Mouse (Mus musculus): ENCODE measurements at regions not wholly inside any gene's neighbourhood (a gene's known extent, or its start where the extent isn't known, plus 50 kb on each side); places are given as distances from the start of the nearest gene placed in this dataset.
A peak's percentile ranks its signal among the peaks of the same experiment; 100 is the strongest.

DNA sequence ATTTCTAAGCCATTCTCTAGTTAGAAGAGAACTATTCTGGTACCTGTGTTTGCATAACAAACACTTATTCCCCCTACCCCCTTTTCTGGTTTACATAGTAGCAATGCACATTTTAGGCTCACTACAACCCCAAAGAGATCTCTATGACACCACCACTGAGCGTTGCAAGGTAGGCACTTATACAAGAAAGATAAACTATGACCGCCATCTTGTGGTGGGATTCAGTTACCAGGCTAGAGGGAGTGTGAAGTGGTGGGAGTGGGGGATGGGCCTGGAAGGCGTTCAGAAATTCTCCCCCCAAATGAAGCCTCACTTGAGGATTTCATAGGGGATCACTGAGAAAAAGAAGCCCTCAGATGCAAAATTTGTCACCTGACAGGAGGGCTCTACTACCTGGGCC, 64.4 kb upstream of the Fst start:
- DNase-seq, result peak; percentile 15 to 26

DNA sequence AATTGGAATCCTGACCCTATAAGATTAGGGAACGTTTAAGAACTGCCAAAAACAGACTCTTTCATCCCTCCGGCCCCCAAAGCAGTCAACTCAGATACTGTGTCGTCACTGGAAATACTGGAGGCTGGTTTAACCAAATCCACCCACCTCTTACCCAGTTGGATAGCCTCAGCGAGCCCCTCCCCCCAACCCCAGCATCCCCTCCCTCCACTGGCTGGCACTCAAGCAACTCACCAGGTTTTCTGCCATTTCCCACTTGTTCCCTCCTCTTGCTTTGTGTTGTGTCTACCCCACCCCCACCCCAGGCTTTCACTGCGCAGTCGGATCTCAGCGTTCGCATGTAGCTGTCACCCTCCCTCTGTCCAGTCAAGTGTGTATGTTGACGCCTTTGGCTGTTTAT, 68.1 kb upstream of the Fst start:
- no peak for DNase-seq

DNA sequence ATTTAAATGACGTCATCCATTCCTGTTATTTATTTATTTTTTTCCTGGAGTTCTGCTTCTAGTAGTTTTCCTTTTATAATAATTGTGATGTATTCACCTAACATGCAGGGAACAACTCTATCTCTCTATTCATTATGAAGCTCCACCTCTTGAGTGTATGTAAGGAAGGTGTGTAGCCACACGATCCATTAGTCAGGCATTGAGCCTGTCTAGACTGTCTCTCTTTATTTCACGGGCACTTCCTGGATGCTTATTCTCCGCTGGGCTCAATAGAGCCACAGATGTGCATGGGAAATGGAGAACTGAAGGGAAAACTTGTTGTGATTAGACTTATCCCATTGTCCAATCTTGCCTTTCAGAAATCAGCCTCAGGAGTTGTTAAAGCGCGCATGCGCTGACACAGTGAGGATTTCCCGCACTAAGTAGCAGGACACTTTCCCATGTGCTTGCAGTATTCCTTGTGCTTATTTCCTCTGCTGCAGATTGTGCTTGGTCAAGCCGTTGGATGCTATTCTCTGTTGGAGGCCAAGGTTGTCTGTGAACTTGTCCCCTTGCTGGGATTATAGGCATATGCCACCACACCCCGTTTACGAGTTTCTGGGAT, 71.5 kb upstream of the Fst start:
- no peak for DNase-seq

DNA sequence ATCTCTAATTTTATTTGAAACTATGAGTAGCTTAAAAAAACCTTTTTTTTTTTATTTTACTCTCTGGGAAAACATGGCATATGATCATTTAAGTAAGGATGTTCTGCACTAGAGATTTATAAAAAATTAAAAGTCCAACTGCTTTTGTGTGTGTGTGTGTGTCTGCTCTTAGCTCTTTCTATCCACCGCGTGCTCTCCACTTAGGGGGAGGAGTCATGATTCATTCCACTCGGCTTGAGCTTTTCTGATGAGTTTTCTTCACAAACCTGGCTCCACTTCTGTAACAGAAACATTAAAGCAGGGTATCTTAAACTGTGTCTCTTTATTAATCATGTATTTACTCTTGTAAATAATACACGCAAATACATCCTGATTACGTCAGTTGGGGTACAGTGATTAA, 73.0 kb upstream of the Fst start:
- no peak for DNase-seq

DNA sequence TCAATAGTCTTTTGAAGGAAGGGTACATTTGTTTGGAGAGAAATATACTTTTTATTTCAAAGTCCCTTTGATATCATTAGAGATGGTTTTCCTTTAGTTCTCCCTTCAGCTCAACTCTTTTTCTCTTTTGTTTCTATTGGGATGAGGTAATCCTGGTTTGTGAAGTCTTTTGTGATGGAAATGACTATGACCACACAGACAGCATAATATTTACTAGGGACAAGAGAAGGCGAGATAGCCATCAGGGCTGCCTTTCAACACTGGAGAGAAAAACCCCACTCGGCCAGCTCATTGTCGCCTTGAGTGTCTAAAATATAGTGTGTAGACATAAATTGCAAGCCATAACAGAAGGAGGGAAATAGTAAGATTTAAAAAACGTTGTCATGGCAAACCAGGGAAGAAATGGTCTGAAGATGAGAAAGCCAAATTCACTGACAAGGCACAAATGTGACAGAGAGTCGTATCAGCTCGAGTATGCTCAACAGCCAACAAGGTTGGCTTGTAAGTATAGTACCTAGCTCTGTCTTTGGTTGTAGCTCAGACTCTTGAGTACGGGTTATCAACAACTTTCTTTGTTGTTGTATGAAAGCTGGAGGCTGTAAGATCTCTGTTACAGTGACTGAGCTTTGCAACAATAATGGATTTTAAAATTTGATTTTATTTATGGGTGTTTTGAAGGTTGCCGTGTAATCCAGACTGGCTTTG, 73.8 kb upstream of the Fst start:
- no peak for DNase-seq

DNA sequence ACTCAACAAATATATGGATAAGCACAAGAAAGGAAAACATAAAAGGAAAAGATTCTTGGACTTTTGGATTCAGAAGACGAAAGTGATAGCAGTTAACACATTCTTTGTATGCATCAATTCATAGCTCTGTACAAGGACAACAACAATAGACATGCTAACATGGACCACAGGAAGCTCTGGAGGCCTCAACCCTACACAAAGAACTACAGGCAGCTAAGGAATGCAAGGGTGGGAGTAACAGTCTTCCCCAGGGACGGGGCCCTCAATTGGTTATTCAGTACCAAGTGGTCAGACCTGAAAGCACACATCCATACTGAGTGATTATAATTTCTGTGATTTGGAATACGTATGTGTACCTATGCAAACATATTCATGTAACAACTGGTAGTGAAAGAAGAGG, 75.8 kb upstream of the Fst start:
- no peak for DNase-seq

DNA sequence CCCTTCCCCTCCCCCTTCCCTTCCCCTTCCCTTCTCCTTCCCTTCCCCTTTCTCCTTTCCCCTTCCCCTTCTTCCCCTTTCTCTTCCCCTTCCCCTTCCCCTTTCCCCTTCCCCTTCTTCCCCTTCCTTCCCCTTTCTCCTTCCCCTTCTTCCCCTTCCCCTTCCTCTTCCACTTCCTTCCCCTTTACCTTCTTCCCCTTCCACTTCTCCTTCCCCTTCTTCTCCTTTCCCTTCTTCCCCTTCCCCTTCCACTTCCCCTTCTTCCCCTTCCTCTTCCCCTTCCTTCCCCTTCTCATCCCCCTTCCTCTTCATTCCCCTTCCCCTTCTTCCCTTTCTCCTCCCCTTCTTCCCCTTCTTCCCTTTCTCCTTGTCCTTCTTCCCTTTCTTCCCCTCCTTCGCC, 77.0 kb upstream of the Fst start:
- no peak for DNase-seq

DNA sequence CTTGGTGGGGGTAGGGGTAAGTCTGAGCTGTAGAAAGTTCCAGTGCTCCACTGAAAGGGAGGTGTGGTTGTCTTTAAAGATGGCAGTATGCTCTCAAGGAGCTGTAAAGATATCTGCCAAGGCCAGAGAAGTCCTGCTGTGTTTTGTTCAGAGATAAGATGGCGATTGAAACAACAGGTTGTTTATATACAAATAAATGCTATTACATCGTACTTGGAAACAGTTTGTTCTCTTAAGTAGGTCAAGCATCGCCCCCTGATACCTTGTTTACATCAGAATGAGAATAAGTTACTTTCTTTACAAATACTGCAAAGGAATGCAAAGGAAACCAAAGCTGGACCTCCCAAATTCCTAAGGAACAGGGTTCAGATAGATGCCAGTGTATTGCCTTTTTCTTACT, 113.0 kb upstream of the Fst start:
- no peak for DNase-seq

DNA sequence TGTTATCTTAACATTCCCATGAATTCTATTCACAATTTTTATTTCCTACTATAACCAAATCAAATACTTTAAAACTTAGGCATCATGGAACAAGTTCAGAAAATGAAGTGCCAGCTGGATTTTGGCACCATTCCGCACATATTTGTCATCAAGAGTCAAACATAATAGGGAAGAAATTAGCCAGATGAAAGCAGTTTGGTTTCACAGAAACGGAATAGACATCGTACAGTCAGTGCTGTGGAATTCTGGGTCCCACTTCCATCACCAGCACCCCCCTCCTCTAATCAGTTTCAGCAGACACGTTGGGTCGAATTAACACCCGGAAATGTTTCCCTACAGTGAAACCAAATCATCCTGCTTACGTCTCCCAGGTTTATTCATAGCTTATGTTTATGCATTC, 125.8 kb upstream of the Fst start:
- no peak for DNase-seq

DNA sequence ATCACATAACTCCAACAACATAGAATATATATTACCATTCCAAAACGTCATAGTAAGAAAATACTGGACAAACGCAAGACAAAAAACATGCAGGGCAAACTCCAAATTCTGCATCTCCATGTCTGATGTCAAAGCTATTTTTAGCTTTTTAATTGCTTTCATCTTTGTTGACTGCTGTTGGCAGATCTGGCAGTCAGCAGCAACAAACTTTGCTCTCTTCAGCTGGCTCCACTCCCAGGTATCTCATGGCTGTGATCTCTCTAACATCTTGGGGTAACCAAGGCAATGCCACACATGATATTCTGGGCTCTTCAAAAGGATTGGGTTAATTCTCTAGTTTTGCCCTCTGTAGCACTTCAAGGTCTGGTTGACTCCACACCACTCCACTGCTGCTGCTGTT, 128.9 kb upstream of the Fst start:
- DNase-seq, result no peak

DNA sequence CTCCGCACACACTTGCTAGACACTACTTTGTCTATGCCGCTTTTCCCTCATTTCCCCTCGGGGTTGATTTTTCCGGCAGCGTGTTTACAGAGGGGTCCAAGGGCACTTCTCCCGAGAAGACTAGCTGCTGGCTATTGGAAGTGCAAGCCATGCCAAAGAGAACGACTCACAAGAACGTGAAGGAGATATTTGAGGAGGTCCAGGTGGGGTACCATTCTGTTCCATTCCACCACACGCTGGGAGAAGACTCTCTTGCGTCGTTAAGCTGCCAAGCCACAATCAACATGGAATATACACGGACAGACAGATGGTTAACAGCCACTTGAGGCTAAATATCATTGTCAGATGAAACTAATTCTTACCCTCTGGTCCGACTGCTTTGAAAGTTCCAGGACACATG, 144.6 kb upstream of the Fst start:
- DNase-seq, result no peak

DNA sequence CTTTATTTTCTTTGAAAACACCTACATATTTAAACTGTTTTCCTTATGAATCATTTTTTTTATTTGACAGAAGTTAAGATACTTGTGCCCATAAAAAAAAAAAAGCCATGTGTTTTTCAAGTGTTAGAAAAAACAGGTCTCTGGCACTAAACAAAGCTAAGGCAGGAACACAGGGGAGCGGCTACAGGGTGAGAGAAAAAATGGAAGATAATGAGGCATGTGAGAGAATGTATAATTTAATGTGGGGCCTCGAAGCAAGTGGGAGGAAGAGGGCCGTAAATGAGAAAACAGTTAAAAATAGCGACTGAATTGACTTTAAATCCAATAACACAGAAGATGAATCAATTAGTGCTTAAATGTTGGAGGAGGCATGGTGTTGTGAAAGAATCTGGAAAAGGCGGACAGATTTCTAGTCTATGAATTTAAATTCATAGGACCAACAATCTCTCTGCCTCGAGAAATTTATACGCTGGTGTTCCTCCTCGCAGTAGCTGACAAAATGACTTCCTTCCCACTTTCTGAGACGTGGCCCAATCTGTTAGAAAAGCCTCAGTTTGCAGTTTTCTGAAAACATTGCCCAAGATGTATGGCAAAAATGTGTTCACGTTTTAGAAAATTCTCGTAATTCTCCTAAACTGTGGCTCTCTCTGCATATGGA, 145.4 kb upstream of the Fst start:
- DNase-seq, result no peak

DNA sequence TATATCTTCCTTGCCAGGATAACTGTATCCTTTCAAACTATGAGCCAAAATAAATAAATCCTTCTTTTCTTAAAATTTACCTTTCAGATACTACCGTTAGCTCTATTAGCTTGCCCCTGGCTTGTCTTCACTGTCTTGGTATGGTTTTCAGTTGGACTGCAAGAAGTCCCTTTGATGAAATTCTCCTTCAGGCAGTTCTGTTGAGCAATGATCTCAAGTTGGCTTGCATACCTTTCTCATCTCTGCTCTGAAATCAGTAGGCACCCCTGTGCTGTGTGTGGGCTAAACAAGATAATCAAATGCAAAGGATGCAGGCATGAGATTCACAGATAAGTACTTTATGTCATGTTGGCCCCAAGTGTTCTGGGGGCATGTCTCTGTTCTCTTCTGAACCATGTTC, 155.2 kb upstream of the Fst start:
- no peak for DNase-seq

DNA sequence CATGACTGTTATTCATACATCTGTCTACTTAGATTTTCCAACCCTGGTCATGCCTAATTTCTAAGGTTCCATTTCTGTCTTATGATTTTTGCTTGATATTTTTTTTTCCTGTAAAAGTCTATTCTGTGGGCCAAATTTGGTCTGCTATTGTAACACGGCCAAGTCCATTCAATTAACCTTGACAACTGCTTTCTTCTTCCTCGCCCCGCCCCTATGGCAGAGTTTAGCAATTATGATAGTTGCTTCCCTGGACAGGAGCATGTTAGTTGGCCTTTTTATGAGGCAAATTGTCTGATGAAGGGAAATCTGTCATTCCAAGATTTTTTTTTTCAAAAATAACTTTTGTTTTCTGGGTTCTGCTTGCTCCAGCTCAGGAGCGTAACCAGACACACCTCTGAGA, 160.7 kb upstream of the Fst start:
- no peak for DNase-seq

DNA sequence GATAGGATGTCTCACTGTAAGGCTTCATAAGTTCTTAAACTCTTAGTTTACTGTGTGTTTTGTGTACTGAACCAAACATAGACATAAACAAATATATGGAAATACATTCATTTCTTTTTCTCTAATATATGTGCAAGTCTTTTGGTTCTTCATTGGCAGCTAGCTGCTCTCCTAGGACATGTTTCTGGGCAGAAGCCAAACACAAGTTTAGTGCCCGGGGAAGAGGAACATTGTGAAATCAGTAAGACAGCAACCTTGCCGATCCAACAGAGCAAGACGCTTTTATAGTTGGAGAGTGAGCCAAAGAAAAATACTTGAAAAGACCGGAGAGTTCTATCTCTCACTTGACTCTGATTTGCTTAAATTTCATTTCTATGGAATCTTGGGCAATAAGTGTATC, 178.0 kb upstream of the Fst start:
- DNase-seq, result no peak

DNA sequence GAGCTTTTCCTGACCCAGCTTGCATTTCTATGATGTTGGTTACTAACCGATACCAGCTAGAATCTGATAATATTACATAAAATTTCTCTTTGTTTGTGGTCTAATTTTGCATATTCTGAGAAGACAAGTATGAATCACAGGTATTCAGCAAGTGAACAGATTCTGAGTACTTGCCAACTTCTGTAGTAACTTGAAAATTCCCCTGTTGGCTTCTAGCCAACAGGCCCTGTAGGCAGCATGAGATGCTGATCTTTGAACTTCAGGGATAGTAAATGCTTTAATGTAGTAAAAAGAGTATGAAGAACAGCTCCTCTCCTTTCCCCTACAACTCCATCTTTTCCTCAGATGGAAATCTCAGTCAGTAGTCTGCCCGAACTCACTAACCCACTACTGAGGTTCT, 178.5 kb upstream of the Mocs2 start:
- no peak for DNase-seq

DNA sequence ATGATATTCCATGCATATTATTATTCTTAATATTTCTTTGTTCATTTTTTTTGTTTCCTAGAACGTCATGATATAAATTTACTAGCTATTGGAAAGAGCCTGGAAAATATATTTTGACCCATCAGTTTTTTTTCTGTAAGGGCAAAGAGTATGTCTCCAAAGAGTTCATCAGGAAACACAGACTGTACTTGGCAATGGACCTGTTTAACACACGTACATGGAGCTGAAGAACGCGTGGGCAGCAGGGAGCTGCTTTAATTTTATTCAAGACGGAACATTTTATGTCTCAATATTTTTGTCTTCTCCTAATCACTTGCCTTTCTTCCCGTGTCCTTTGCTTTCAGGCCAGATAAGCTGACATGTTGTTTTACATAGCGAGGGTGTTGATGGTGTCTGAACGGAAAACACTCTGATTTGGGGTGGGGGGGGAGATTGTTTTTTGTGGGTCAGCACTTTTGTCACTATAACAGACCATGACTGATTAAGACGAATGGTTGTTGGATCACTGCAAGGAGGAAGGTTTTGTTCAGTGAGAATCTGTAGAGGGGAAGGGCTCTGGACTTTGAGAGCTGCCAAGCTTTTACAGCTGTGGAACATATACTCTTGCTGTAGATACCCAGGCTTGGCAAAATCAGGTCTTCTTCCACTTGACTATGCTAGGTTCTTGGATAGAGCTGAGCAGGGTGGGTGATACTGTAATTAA, 176.2 kb upstream of the Mocs2 start:
- DNase-seq, result no peak

DNA sequence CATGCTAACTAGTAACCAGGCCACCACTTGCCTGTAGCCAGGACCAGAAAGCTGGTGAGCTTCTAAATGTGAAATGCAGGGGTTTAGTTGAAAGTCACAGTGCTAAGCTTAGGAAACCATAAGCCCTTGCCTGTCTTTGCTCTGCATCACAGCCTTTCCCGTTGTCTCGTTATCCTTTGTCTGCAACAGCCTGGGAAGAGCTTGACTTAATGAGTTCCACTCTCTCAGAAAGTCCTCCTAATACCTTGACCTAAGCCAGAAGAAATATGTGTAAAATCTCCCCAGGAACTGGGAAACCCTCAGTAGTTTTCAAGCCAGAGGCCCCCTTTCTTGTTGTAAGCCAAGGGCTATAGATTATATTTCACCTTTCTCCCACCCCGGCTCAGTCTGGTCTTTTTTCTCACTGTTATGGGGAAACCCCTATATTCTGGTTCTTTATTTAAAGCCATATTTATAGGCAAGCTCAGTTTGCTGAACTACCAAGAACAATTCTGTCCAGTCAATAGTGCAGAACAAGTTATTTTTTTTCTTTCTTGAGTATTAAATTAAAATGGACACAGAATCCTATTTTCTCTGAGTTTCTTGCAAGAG, 175.0 kb upstream of the Mocs2 start:
- no peak for DNase-seq

DNA sequence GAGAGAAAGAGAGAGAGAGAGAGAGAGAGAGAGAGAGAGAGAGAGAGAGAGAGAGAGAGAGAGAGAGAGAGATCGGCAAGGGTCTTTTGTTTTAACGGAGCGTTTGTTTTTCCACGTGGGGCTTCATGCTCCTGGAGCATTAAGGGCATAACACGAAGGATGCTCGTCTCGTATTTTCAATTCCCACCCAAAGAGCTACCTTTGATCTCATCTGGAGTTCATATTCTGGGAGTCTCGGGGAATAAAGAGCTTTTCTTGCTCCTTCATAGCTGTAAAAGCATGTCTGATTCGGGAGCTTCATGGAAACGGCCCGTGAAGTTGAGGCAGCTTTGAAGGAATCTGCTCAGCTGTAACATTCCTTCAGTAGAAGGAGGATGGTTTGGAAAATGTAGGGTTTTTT, 174.5 kb upstream of the Mocs2 start:
- DNase-seq, result no peak

DNA sequence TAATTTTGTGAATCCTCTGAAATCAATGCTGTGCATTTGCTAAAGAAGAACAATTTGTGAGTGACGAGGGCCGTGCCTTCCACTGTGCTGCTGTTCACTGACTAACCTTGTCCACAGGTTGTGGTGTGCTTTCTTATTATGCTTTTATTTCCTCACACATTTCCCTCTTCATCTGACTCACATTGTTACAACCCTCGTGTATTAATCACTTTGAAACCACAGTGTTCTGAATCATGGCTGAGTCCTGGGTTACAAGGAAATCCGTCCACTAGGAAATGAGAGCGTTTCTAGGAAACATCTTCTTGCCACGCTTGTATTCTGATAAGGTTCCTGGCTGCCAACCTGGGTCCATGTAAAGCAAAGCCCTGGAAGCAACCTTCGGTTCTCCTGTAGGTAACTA, 163.8 kb upstream of the Mocs2 start:
- no peak for DNase-seq

DNA sequence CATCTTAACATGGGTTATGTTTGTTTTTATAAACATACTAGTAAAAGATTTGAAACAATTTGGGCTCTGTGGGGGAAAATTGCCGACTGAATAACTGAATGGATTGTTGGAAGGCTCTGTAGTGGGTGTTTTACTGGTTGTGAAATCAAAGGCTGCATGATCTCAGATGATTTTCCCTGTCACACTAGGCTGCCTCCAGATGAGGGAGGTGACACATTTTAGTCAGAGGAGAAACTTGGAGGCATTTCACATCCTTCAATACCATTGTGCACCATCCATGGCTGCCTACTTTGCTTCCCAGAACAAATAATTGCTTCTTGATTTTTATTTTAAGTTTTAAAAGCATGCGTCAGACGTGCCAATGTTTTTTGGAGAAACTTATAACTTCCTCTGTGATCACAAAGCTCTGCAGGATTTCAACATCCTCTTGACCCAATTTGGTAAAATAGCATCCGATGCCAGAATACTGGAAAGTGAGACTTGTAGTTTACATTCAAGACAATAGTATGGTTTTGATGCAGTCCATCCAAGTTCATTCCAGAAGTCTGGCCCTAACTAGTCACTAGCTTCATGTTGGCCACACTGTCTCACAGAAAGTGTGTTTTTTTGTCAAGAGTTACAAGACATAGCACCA, 163.0 kb upstream of the Mocs2 start:
- no peak for DNase-seq

DNA sequence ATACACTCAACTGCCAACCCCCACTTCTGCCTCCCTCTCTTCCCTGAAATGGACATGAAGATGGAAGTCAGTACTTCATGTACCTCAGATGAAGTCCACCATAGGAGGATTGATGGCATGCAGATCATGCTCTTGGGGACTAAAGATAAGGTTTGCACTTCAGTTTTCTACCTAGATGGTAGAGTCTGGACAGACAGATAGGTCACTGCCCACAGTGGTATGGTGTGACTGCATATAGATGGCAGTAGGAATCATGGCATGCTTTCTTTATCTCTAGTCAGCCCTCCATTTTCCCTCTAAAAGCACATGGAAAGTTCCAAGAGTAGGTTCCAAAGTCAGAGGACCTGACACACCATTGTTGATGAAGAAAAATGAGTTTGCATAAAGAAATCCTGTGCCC, 145.6 kb upstream of the Mocs2 start:
- DNase-seq, result no peak

DNA sequence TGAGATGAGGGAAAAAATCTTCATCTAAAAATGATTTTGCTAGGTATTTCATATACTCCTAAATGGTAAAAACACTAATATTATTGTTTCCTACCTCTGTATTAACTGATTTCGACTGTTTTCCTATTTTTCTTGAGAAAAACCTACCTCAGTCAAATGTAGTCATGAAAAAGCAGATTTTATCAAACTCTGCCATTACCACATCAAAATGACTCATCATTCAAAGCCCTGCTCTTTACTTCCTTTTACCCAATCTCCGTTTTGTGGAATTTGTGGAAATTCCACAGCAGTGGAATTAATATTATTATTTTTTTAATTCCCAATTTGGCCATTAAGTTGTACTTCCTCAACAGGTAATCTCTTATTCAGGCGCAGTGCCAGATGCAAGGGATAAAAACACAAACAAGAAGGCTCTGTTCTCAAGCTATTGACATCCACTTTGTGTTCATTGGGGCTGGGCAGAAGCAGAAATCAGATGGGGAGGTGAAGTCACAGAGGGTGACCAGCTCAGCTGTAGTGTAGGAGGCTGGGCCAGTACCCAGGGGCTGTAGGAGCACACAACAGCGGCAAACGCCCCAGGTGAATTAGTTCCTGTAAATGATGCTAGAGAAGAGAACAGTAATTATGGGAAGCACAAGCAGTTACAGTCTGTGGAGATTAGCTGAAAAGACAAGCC, 138.2 kb upstream of the Mocs2 start:
- no peak for DNase-seq

Data from thymus, postnatal 36 days (tissue).